Mouse (Mus musculus) G1E (cell line): ENCODE data around the gene Clec2i. TPM values are rescaled to one million over a fixed set of nuclear protein-coding genes. Genes with fewer than 3 reads are reported as not detected.
"Not testable (repeated sequence)": the region's sequence is repeated elsewhere in the genome, so short reads cannot be mapped to it uniquely, and the experiment has no call there.

Experiments
- ATAC-seq: 2 replicates; pipeline ENCODE4 v1.8.0; 2016; ENCODE audit warnings: mild to moderate bottlenecking; ENCODE audit not compliant: insufficient number of reproducible peaks, poor library complexity, low FRiP score, severe bottlenecking; ENCODE audit errors: extremely low read depth
- DNase-seq: peaks from one replicate; pipeline ENCODE4 v3.0.0; 2012; ENCODE audit warnings: low spot score
- H3K27me3 ChIP-seq: 2 replicates; pipeline ENCODE4 v1.6.1; 2012; ENCODE audit warnings: mild to moderate bottlenecking, low read length, inconsistent platforms; ENCODE audit not compliant: insufficient read depth
- H3K36me3 ChIP-seq: replicated peaks from 2 replicates; pipeline ENCODE3; 2012; ENCODE audit warnings: mild to moderate bottlenecking, inconsistent platforms
- H3K4me1 ChIP-seq: 2 replicates; pipeline ENCODE4 v1.6.1; 2012; ENCODE audit warnings: low read depth, low read length, inconsistent platforms, mixed read lengths; ENCODE audit not compliant: insufficient read depth
- H3K4me3 ChIP-seq: 2 replicates; pipeline ENCODE4 v1.5.1; 2012; ENCODE audit warnings: low read depth, mild to moderate bottlenecking, inconsistent platforms, low read length, moderate library complexity, mixed read lengths
- H3K9me3 ChIP-seq: replicated peaks from 2 replicates; pipeline ENCODE4 v1.6.1; 2012; ENCODE audit warnings: inconsistent platforms
- CTCF ChIP-seq: IDR thresholded peaks from 2 replicates; pipeline ENCODE4 v1.5.1; 2012; ENCODE audit warnings: low read depth, low read length, inconsistent platforms, mixed read lengths
- GATA1 ChIP-seq: IDR thresholded peaks from 2 replicates; pipeline ENCODE4 v1.6.1; 2012; ENCODE audit warnings: borderline replicate concordance, low read length, inconsistent platforms, mixed read lengths
- GATA2 ChIP-seq: IDR thresholded peaks from 2 replicates; pipeline ENCODE4 v1.6.1; 2012; ENCODE audit warnings: low read depth, low read length, inconsistent platforms, borderline replicate concordance
- POLR2AphosphoS5 ChIP-seq: IDR thresholded peaks from 2 replicates; pipeline ENCODE4 v1.6.1; 2012; ENCODE audit warnings: low read depth, low read length, inconsistent platforms; ENCODE audit not compliant: insufficient replicate concordance
- TAL1 ChIP-seq: conservative IDR thresholded peaks from 2 replicates; pipeline ENCODE4 v1.6.1; 2012; ENCODE audit warnings: low read depth, low read length, inconsistent platforms, mixed read lengths
- polyA plus RNA-seq: library from polyadenylated mRNA; stranded (reverse); fragments of >175 nt; gene quantifications from 2 replicates; pipeline ENCODE4 v1.2.3, GENCODE M21; 2012
- total RNA-seq, 2 experiments: library from RNA; stranded (forward) in 1 of 2; stranded (reverse) in 1 of 2; fragments of 200-1000 nt in 1 of 2; fragments of >200 nt in 1 of 2; fragmentation: Nextera tagmentation in 1 of 2; gene quantifications; 2 replicates each; pipeline ENCODE4 v1.2.3; 2014 to 2017

Gene Clec2i
- total and polyA plus RNA-seq, 3 experiments, result 0.05 TPM; not detected in 2

DNA sequence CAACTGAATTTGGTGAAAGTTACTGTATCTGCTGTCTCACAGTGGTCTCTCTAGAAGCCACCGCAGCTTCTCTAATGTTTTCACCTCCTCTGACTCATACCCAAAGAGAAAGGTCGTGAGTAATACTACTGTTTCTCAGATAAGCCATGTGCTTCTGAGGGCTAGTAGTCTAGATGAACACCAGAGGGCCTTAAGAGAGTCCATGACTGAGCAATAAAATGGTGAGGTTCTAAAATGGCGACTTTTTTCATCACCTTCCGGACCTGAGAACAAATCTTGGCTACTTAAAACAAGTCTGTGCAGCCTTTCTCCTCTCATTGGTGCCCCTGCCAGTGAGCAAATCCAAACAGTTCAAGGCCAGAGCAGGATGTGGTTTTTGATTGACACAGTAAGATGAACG, 1.4 kb downstream of the Clec2i start:
- Histone ChIP-seq H3K4me1 (no peaks in the 10 kb centered on the region), H3K27me3 (no peaks in the 10 kb centered on the region), H3K4me3 (no peak overlapping the region), H3K9me3 (peaks cover 17% of the 10 kb centered on the region), H3K36me3 (no peaks in the 10 kb centered on the region)
- TF ChIP-seq GATA1 (no peak), POLR2AphosphoS5 (no peak), CTCF (no peak), TAL1 (no peak)
- ATAC-seq (no peak), DNase-seq (no peak)

DNA sequence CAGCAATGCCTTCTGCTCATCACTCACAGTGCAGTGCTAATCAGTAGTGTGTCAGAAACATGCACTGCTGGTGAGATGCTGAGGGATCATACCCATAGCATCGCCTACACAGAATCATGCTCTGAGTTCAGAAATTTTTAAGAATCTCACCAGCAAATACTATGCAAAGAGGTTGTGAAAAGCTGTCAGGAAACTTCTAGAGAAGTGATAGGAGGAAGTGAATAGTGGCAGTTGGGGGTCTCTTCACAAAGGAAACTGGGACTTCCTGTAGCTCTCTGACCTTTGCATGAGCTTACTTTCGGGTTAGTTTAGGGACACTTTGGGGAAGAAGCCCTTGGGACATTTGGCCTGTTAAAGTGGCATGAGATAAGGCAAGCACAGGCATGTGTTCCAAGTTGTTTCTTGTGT, 3.6 kb downstream of the Clec2i start, which contains the start of gene BC035044:
Gene BC035044, minus strand, starts transcription at position 179 of the 408 bp plus-strand sequence.
- DNase-seq, result no peak
- Histone ChIP-seq H3K36me3 (no peaks in the 10 kb centered on the region), H3K9me3 (peaks cover 22% of the 10 kb centered on the region), H3K4me1 (no peaks in the 10 kb centered on the region), H3K27me3 (no peaks in the 10 kb centered on the region), H3K4me3 (no peak within 1 kb of the TSS)
- TF ChIP-seq CTCF, result no peak
- no peak for TF ChIP-seq TAL1
- TF ChIP-seq POLR2AphosphoS5, result no peak
- ATAC-seq, result no peak

- no peak for DNase-seq
- no peaks in the 10 kb centered on the region for H3K27me3 ChIP-seq
- H3K4me3 ChIP-seq, result no peak overlapping the region
- ATAC-seq, result no peak
- TF ChIP-seq GATA1 (no peak), GATA2 (no peak), TAL1 (no peak), POLR2AphosphoS5 (no peak), CTCF (no peak)
- no peaks in the 10 kb centered on the region for H3K36me3 ChIP-seq
- peaks cover 16% of the 10 kb centered on the region for H3K9me3 ChIP-seq
- no peaks in the 10 kb centered on the region for H3K4me1 ChIP-seq
Observed at GRCm38 (mm10) chr6:128895404-128896001, 8.1 kb downstream of the Clec2i start.

DNA sequence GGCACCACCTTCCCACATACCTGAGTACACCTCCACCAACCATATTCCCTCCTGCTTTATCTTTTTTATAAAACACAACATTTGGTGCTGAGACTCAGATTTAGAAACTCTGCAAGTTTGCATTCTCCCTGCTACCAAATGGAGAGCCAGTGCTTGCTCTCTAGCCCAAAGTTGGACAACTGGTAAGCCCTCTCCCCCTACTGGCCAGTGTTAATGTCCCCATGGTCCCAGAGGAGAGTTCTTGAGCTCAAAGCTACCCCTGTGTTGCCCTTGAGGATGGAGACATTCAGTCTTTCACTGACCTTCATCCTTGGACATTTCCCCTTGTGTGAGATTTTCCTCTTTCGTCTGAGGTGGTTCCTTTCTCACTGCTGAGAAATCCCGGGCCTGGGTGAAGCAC, 12.7 kb downstream of the Clec2i start:
- no peaks in the 10 kb centered on the region for H3K36me3 ChIP-seq
- H3K4me3 ChIP-seq, result no peak overlapping the region
- H3K9me3 ChIP-seq, result peaks cover 19% of the 10 kb centered on the region
- DNase-seq, result no peak
- H3K27me3 ChIP-seq, result no peaks in the 10 kb centered on the region
- ATAC-seq, result no peak
- TF ChIP-seq GATA1, result no peak
- no peak for TF ChIP-seq TAL1
- no peak for TF ChIP-seq GATA2
- no peak for TF ChIP-seq POLR2AphosphoS5
- TF ChIP-seq CTCF, result no peak
- no peaks in the 10 kb centered on the region for H3K4me1 ChIP-seq

DNA sequence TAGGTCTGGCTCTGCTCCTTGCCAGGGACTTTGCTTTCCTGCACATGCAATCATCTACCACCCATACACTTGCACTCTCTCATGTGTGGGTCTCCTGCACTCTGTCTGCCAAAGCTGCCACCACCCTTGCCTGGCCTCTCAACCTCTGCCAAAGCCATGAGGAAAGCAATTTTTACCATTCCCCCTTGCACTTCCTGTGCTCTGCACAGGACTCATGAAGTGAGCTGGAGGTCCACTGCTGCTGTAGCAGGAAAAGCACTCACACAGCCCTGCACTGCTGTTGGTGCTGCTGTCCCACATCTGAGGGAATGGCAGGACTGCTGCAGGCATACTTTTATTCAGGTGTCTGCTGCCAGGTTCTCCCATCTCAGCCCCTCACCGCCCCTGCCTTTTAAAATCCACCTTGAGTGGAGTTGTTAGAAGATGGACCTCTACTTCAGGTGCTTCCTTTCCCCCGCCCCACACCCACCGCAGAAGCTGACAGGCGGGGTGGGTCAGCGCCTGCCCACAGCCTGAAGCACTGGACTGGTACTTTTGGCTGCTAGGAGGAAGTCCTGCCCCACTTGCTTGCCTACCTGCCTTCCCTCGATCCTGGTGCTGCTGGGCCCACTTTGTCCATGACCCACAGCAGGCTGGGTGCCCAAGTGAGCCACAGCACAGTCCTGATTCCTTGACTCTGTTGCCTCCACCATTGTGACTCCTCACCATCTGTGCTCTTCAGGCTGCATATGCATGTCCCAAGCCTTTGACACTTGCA, 13.6 kb downstream of the Clec2i start:
- DNase-seq, ATAC-seq, H3K4me3 ChIP-seq, H3K27me3 ChIP-seq, H3K36me3 ChIP-seq, H3K4me1 ChIP-seq: not testable (repeated sequence)
- peaks cover 19% of the 10 kb centered on the region for H3K9me3 ChIP-seq

DNA sequence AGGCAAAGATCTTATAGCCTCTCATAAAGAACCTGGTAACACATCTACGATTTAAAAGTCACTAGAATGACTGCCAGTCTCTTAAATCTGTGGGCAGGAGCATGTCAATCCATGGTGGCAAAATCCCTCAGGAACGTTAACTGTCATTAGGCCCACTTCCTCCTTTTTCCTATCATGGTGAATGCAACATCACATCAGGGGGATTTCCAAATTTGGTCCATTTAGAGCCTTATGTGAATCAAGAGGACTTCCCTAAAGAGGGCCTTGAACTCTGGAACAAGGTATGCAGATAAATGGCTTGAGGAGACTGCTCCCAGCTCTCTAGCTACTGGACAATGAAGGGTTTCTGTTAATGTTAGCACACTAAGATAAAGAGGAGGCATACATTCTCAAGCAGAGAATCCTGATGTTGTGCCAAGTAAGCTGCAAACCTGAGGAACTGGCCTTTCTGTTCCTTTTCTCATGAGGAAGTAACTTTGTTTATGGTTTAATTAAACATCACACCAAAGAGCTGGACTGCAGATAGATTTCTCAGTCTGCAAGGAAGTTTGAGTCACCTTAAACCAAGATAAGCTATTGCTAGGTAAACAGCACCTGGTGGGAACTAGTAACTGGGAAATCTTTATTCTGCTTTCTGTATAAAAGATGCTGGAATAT, 26.3 kb downstream of the Clec2i start:
- Histone ChIP-seq H3K4me3 (no peak overlapping the region), H3K27me3 (no peaks in the 10 kb centered on the region), H3K36me3 (no peaks in the 10 kb centered on the region), H3K4me1 (no peaks in the 10 kb centered on the region), H3K9me3 (peaks cover 18% of the 10 kb centered on the region)
- DNase-seq (no peak), ATAC-seq (no peak)
- TF ChIP-seq POLR2AphosphoS5 (no peak), GATA1 (no peak), TAL1 (no peak), CTCF (no peak), GATA2 (no peak)

GRCm38 (mm10) chr6:128917322-128917721, 29.9 kb downstream of the Clec2i start:
- DNase-seq (no peak), ATAC-seq (no peak)
- Histone ChIP-seq H3K4me1 (no peaks in the 10 kb centered on the region), H3K9me3 (peaks cover 28% of the 10 kb centered on the region), H3K4me3 (no peak overlapping the region), H3K36me3 (no peaks in the 10 kb centered on the region), H3K27me3 (no peaks in the 10 kb centered on the region)
- TF ChIP-seq CTCF, result no peak
- no peak for TF ChIP-seq POLR2AphosphoS5
- TF ChIP-seq GATA2, result no peak
- no peak for TF ChIP-seq TAL1
- no peak for TF ChIP-seq GATA1
